Mouse (Mus musculus) forebrain, postnatal 0 days (tissue): ENCODE data around the gene Atpaf1. TPM values are rescaled to one million over a fixed set of nuclear protein-coding genes. Genes with fewer than 3 reads are reported as not detected.

Experiments
- ATAC-seq: fragments of 200-750 bp; cut with Nextera tagmentation; 2 replicates; pipeline ENCODE4 v1.8.0; 2017; ENCODE audit warnings: mild to moderate bottlenecking, moderate library complexity
- DNase-seq: peaks from one replicate; pipeline ENCODE4 v3.0.0-alpha.2; 2015
- H3K27ac ChIP-seq: fragments of 300-500 bp; sonication (generic); 2 replicates; pipeline ENCODE4 v1.5.1; 2014; ENCODE audit warnings: low read depth, mild to moderate bottlenecking, antibody characterized with exemption, low read length, moderate library complexity, mixed read lengths
- H3K27me3 ChIP-seq: fragments of 300-500 bp; sonication (generic); 2 replicates; pipeline ENCODE4 v1.6.1; 2014; ENCODE audit warnings: mild to moderate bottlenecking, low read length, mixed read lengths; ENCODE audit not compliant: insufficient read depth
- H3K36me3 ChIP-seq: fragments of 300-500 bp; sonication (generic); 2 replicates; pipeline ENCODE4 v1.6.1; 2014; ENCODE audit warnings: mild to moderate bottlenecking, moderate library complexity; ENCODE audit not compliant: insufficient read depth
- H3K4me1 ChIP-seq: fragments of 300-500 bp; sonication (generic); 2 replicates; pipeline ENCODE4 v1.6.1; 2014; ENCODE audit warnings: antibody characterized with exemption; ENCODE audit not compliant: insufficient read depth
- H3K4me2 ChIP-seq: fragments of 300-500 bp; sonication (generic); 2 replicates; pipeline ENCODE4 v1.6.1; 2014; ENCODE audit warnings: low read depth, mild to moderate bottlenecking, moderate library complexity
- H3K4me3 ChIP-seq: fragments of 300-500 bp; sonication (generic); 2 replicates; pipeline ENCODE4 v1.5.1; 2014; ENCODE audit warnings: low read depth, low read length, mixed read lengths
- H3K9ac ChIP-seq: fragments of 300-500 bp; sonication (generic); 2 replicates; pipeline ENCODE4 v1.6.1; 2014; ENCODE audit warnings: mild to moderate bottlenecking
- H3K9me3 ChIP-seq: fragments of 300-500 bp; sonication (generic); 2 replicates; pipeline ENCODE4 v1.6.1; 2016; ENCODE audit warnings: low read length
- CTCF ChIP-seq: sonication (generic); IDR thresholded peaks from 2 replicates; pipeline ENCODE4 v1.5.1; 2016; ENCODE audit warnings: antibody characterized with exemption, control low read depth, low read depth
- WGBS: fragments of 180-500 bp; shearing (Covaris S2); extraction: QIAGEN DNeasy Blood & Tissue Kit; methylation state at CpG from one replicate; pipeline ENCODE4 v1.1.7; 2014; 5-methylcytosine and 5-hydroxymethylcytosine counted together
- polyA plus RNA-seq: library from polyadenylated mRNA; unstranded; fragments of >200 nt; fragmentation: Nextera tagmentation; extraction: Ambion mirVana; gene quantifications from 2 replicates; pipeline ENCODE4 v1.2.1, GENCODE M21; 2015
- total RNA-seq: library from RNA; depleted of rRNA; stranded (reverse); fragments of >200 nt; gene quantifications from 2 replicates; pipeline ENCODE4 v1.2.3, GENCODE M21; 2014

Atpaf1 gene
- total and polyA plus RNA-seq, 2 experiments from 2014 or later = 34.0 to 40.9 TPM

DNA sequence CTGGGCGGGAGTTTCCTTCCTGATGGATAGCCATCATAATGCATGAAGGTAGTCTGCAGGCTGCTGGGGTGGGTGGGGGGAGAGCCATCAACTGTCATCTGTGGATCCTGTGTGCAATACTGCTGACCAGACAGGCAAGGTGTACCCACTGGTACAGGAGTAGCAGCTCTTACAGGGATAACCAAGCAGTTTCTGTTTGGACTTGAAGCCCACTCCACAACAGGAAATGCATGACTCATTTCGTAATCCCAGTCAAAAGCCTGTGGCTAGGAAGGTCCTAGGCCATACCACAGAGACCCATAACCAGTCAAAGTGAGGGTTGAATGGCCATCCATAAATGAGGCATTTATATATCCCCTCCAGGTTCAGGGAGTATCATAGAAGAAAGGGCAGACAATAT lies 7.0 kb upstream of the Atpaf1 start:
- Histone ChIP-seq H3K9ac (no peak overlapping the region), H3K36me3 (peaks cover 23% of the 10 kb centered on the region), H3K4me2 (no peak overlapping the region), H3K27me3 (no peaks in the 10 kb centered on the region), H3K9me3 (no peaks in the 10 kb centered on the region), H3K4me1 (no peaks in the 10 kb centered on the region), H3K4me3 (no peak overlapping the region), H3K27ac (no peak overlapping the region)
- WGBS = 92% methylated on average over 2 of the region's 2 CpGs
- no peak for DNase-seq
- no peak for TF ChIP-seq CTCF
- no peak for ATAC-seq

DNA sequence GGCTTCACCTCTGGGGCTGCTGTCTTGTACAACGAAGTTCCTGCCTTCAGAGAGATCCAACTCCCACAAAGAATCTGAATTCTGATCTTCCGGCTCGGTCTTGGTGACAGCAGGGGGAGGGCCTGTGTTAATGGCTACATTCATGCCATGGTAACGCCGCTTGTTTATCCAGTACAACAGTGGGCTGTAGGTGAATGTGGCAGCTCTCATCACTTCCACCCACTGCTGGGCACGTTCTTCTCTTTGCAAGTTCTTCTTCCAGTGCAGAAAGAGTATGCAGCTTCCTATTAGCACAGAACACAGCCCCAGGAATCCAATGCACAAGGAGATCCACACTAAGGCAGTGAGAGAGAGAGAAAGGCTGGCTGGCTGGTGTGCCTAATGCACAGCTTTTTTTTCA lies 4.3 kb upstream of the Atpaf1 start:
- DNase-seq (no peak), ATAC-seq (no peak)
- Histone ChIP-seq H3K27ac (no peak overlapping the region), H3K9me3 (no peaks in the 10 kb centered on the region), H3K36me3 (peaks cover 9% of the 10 kb centered on the region), H3K4me1 (no peaks in the 10 kb centered on the region), H3K4me2 (no peak overlapping the region), H3K9ac (no peak overlapping the region), H3K4me3 (no peak overlapping the region), H3K27me3 (no peaks in the 10 kb centered on the region)
- WGBS = 43% methylated on average over 6 of the region's 6 CpGs
- TF ChIP-seq CTCF = no peak

DNA sequence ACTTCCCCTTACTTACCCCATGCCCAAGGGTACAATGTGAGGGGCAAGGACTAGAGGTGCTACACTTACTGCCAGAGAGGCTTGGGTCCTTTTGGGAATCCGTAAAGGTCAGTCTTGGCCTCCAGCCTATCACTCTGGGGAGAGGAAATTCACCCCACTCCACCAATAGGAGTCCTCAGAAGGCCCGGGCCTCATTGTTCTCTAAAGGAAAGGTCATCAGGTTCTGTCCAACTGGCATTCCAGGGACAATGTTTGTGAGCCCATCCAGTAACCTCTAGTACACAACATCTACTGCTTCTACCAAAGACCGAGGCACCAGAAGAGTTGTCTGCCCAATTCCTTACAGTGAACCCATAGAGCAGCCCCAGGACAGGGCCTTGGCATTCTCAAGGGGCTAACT lies 3.7 kb upstream of the Atpaf1 start, which contains the start of gene Tex38:
Tex38 (minus strand) TSS at position 101 of the 400 bp plus-strand sequence.
- no peak for TF ChIP-seq CTCF

DNA sequence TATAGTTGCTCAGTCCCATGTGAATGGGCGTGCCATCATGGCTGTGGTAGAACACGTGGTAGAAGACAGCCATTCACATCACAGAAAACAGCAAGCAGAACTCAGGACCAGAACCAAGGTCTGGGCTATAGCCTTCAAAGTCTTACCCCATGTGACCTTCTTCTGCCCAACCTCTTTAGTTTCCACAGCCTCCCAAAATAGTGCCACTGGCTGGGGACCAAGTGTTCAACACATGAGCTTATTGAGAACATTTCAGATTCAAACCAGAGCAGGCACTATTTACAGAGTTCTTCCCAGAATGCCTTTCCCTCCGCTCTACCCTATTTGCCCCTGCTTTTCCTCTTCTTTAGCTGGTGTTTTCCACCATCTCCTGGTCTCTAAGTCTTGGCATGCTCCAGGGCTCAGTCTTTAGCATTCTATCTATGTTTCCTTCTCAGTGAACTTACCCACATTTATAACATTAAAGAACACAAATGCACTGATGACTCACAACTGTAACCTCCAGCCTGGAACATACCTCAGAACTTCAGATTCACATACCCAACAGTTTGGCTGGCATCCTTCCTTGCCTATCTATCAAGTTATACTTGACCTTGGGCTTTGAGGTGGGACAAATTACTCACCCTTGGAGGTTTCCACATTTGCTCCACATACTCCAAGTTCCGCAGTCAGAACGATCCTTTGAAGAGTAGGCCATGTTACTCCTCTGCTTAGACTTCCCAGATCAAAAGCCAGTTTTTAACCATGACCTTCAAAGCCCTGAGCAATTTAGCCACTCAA lies 2.4 kb upstream of the Atpaf1 start:
- Histone ChIP-seq H3K9me3 (no peaks in the 10 kb centered on the region), H3K4me3 (no peak overlapping the region), H3K36me3 (no peaks in the 10 kb centered on the region; the same call in 1 of the 2 replicates), H3K4me2 (no peak overlapping the region), H3K27me3 (no peaks in the 10 kb centered on the region), H3K4me1 (peaks cover 5% of the 10 kb centered on the region; the same call in 1 of the 2 replicates), H3K9ac (no peak overlapping the region), H3K27ac (no peak overlapping the region)
- no peak for ATAC-seq
- DNase-seq = no peak
- 91% methylated on average over 5 of the region's 5 CpGs for WGBS
- TF ChIP-seq CTCF = no peak

More for the DNA sequence above, 3.7 kb upstream of the Atpaf1 start, which contains the start of gene Tex38:
- Histone ChIP-seq H3K27me3 (no peaks in the 10 kb centered on the region), H3K9ac (no peak within 1 kb of the TSS), H3K36me3 (peaks cover 9% of the 10 kb centered on the region), H3K27ac (no peak within 1 kb of the TSS), H3K9me3 (no peaks in the 10 kb centered on the region), H3K4me2 (no peak within 1 kb of the TSS), H3K4me3 (no peak within 1 kb of the TSS), H3K4me1 (peaks cover 5% of the 10 kb centered on the region; the same call in 1 of the 2 replicates)
- WGBS = 89% methylated on average over 3 of the region's 3 CpGs
- DNase-seq = no peak
- ATAC-seq = no peak

DNA sequence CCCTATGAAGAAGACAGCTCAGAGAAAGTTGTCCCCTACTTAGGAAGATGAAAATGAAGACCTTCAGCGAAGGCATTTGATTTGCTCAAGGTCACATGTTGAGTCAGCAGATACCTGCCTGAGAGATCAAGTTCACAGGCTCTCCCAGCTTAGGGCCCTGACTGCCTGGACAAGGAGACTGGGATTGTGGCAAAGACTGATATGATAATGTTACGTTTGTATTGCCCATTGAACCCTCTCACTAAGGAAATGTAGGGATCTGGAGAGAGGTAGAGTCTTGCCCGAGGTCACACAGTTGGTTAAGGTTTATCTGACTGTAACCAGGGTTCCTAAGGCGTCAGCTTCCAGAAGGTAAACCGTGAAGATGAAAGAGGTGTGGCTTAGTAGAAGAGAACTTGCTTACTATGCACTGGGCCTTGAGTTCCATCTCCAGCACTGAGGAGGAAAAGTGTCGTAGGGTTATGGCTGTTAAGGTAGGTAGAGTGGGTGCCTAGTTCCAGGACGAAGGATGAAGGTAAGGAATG lies 961 bp downstream of the Atpaf1 start:
- Histone ChIP-seq H3K27ac (no peak overlapping the region), H3K4me3 (peak overlapping the region; percentile 67), H3K9me3 (no peaks in the 10 kb centered on the region), H3K9ac (peak overlapping the region; percentile 58; the same call in 1 of the 2 replicates), H3K27me3 (no peaks in the 10 kb centered on the region), H3K36me3 (peaks cover 14% of the 10 kb centered on the region), H3K4me2 (peak overlapping the region; percentile 54), H3K4me1 (peaks cover 5% of the 10 kb centered on the region; the same call in 1 of the 2 replicates)
- ATAC-seq (no peak; the same call in 1 of the 2 replicates), DNase-seq (no peak)
- no peak for TF ChIP-seq CTCF
- WGBS = 61% methylated on average over 7 of the region's 7 CpGs

DNA sequence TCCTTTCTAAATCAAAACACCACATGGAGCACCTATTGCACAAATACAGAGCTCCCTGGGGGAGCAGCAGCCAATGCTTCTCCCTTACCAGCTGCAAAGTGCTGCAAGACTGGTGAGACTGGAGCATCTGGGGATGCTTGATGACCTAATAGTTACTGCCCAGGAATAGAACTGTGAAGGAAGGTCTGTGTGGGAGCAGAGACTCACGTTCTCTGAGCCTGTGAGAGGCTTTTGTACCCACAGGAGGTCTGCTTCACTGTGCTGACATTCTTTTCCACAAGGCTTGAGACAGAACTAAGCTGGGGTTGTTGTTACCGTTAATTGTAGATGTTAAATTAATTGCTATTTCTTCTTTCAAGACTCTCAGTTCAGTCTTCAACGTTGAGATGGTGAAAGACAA lies 6.3 kb downstream of the Atpaf1 start:
- no peak overlapping the region for H3K27ac ChIP-seq
- no peak for ATAC-seq
- no peak overlapping the region for H3K9ac ChIP-seq
- no peak for DNase-seq
- peaks cover under 1% of the 10 kb centered on the region; the same call in 1 of the 2 replicates for H3K4me1 ChIP-seq
- H3K27me3 ChIP-seq = no peaks in the 10 kb centered on the region
- H3K9me3 ChIP-seq = no peaks in the 10 kb centered on the region
- H3K36me3 ChIP-seq = peaks cover 34% of the 10 kb centered on the region
- TF ChIP-seq CTCF = no peak
- no peak overlapping the region for H3K4me3 ChIP-seq
- no peak overlapping the region for H3K4me2 ChIP-seq
- WGBS = 78% methylated on average over 3 of the region's 3 CpGs

DNA sequence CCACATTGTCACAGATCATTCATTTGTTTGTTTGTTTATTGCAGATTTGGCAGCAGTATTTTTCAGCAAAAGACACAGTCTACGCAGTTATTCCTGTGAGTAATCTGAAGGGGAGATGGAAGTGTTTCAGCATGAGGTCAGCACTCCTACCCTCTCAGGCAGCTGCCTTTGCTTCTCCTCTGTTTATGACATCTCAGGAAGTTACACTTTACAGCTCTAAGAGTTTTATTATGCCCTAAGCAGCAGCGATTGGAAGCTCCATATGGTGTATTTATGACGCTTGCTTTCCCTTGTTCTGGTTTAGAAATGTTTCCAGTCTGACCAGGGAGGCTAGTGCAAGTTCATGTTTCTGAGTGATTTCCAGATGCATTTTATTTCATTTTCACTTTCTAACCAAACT lies 10.7 kb downstream of the Atpaf1 start:
- DNase-seq = no peak
- Histone ChIP-seq H3K9ac (no peak overlapping the region), H3K36me3 (peaks cover 52% of the 10 kb centered on the region), H3K27me3 (no peaks in the 10 kb centered on the region), H3K27ac (no peak overlapping the region), H3K4me2 (no peak overlapping the region), H3K4me3 (no peak overlapping the region), H3K4me1 (no peaks in the 10 kb centered on the region), H3K9me3 (no peaks in the 10 kb centered on the region)
- no peak for ATAC-seq
- WGBS = 94% methylated on average over 3 of the region's 3 CpGs
- no peak for TF ChIP-seq CTCF
